Mouse (Mus musculus) thymus, adult 2 months (tissue): ENCODE measurements around the gene Muc1. TPM values are rescaled to one million over a fixed set of nuclear protein-coding genes. Genes with fewer than 3 reads are reported as not detected.

Experiments used
- DNase-seq: peaks from one replicate; pipeline ENCODE4 v3.0.0; 2021
- H3K27ac ChIP-seq: fragments of 200-500 bp; 2 replicates; pipeline ENCODE4 v1.5.1; 2012; ENCODE audit warnings: low read length, control low read depth; ENCODE audit not compliant: control insufficient read depth, insufficient read depth
- H3K27me3 ChIP-seq: fragments of 200-500 bp; 2 replicates; pipeline ENCODE4 v1.6.1; 2012; ENCODE audit warnings: mild to moderate bottlenecking, low read length, moderate library complexity, mixed read lengths; ENCODE audit not compliant: control insufficient read depth, insufficient read depth
- H3K36me3 ChIP-seq: fragments of 200-500 bp; 2 replicates; pipeline ENCODE4 v1.6.1; 2012; ENCODE audit warnings: mild to moderate bottlenecking, low read length, moderate library complexity; ENCODE audit not compliant: control insufficient read depth, insufficient read depth
- H3K4me1 ChIP-seq: fragments of 200-500 bp; replicated peaks from 2 replicates; pipeline ENCODE4 v1.6.1; 2012; ENCODE audit warnings: low read length; ENCODE audit not compliant: control insufficient read depth, insufficient read depth
- H3K4me3 ChIP-seq: fragments of 200-500 bp; 2 replicates; pipeline ENCODE4 v1.5.1; 2012; ENCODE audit warnings: mild to moderate bottlenecking, low read length, control low read depth, moderate library complexity; ENCODE audit not compliant: control insufficient read depth, insufficient read depth
- CTCF ChIP-seq: fragments of 200-500 bp; IDR thresholded peaks from 2 replicates; pipeline ENCODE4 v1.5.1; 2012; ENCODE audit warnings: mild to moderate bottlenecking, control low read depth, low read length, moderate library complexity, borderline replicate concordance; ENCODE audit not compliant: control insufficient read depth, poor library complexity, insufficient read depth; ENCODE audit errors: extremely low read depth
- POLR2A ChIP-seq: fragments of 200-500 bp; IDR thresholded peaks from 2 replicates; pipeline ENCODE4 v1.6.1; 2012; ENCODE audit warnings: mild to moderate bottlenecking, low read length, control low read depth, moderate library complexity; ENCODE audit not compliant: control insufficient read depth, poor library complexity, insufficient read depth; ENCODE audit errors: extremely low read depth
- WGBS: fragments of 180-500 bp; shearing (Covaris S2); methylation state at CpG from one replicate; pipeline ENCODE4 v1.1.7; 2018; 5-methylcytosine and 5-hydroxymethylcytosine counted together
- polyA plus RNA-seq: library from polyadenylated mRNA; depleted of rRNA; stranded (reverse); fragments of >200 nt; gene quantifications from 2 replicates; pipeline ENCODE4 v1.2.3, GENCODE M21; 2012

Muc1 gene
- polyA plus RNA-seq, 1 experiment = 14.1 TPM

DNA sequence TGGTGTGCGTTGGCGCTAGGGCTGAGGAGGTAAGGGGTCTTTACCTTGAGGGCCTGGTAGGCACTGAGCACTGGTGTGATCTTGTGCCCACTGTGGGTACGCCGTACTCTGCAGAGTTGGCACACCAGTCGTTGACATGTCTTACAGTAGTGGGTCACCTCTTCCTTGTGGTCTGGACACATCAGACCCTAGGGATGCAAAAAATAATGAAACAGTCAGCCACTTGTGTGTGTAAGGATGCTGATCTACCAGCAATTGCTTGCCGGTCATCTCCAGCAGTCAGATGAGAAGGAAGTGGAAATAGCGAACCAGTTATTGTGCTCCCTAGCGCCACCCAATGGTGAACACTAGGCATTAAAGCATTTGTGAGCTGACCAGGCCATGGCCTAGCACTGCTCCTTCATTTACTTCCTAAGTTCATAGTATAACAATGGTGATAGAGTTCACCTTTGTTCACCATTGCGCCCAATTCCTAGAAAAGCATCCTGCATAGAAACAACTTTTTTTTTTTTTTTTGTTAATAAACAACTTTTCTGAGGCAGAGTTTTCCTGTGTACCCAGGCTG, 13.6 kb downstream of the Muc1 start:
- H3K27ac ChIP-seq = no peak overlapping the region
- H3K4me1 ChIP-seq = peaks cover 27% of the 10 kb centered on the region
- H3K27me3 ChIP-seq = no peaks in the 10 kb centered on the region
- no peak overlapping the region for H3K4me3 ChIP-seq
- 78% methylated on average over 9 of the region's 9 CpGs for WGBS
- H3K36me3 ChIP-seq = no peaks in the 10 kb centered on the region
- no peak for DNase-seq
- no peak for TF ChIP-seq CTCF
- no peak for TF ChIP-seq POLR2A

DNA sequence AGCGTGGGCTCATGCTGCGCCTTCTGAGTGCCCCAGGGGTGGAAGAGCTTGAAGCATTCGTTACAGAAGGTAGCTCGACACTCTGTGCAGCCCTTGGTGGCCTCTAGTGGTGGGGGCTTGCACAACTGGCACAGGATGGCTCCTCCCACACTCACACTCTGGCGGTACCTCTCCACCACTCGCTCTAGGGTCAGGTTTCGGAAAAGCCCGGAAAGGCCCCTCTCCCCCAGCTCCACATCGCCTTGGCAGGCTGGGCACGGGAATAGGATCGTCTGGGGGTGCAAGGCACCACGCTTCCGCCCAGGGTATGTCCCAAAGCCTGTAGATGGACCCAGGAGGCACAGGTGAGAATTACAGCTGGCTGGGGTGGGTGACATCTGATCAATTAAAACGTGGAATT, 14.8 kb downstream of the Muc1 start:
- Histone ChIP-seq H3K27ac (no peak overlapping the region), H3K4me1 (peaks cover 31% of the 10 kb centered on the region), H3K36me3 (no peaks in the 10 kb centered on the region), H3K27me3 (no peaks in the 10 kb centered on the region), H3K4me3 (0 out of 2 replicates have a peak overlapping the region, but pooled peaks have one; percentile 10)
- peak; percentile 86 for DNase-seq
- TF ChIP-seq CTCF = peak; percentile 83
- TF ChIP-seq POLR2A = 0 out of 2 replicates have a peak, but pooled peaks have one; percentile 41
- WGBS = 23% methylated on average over 14 of the region's 14 CpGs

DNA sequence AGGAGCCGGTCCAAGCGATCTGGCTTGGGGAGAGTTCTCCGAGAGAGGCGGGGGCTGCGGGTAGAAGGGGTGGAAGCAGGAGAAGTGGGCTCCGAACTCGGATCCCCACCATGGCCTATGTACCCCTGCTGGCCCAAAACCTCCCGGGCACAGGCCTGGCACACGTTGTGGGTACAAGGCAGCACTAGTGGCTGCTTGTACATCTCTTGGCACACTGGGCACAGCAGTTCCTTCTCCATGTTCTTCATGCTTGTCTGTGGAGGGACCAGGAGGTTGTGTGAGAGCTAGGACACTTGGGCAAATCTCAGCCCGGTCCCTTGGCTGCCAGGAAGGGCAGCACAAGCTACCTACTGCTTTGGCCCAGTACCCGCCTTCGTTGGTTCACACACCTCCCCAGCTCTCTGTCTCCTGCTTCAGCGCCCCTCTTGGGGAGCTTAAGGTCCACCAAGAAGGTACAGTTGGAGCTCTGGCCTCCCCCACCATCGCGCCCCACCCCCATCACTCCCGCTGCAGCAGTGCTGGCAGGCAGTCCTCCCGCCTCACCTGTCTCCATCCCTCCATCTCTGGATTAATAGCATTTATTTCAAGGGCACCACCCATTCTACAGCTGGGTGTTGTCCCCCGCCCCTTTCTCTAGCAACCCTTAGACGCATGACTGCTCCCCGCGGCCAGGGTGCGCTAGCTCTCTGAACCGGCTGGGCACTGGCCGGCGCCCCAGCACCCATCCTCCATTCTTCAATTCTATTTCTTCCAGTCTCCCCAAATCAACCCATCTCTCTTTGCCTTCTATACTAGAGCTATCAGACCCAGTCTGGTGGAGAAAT, 15.5 kb downstream of the Muc1 start:
- Histone ChIP-seq H3K27me3 (no peaks in the 10 kb centered on the region), H3K4me3 (peak overlapping the region; percentile 22), H3K4me1 (peaks cover 31% of the 10 kb centered on the region), H3K27ac (no peak overlapping the region), H3K36me3 (no peaks in the 10 kb centered on the region)
- WGBS = 49% methylated on average over 25 of the region's 25 CpGs
- DNase-seq = peak; percentile 47
- no peak for TF ChIP-seq CTCF
- no peak for TF ChIP-seq POLR2A

DNA sequence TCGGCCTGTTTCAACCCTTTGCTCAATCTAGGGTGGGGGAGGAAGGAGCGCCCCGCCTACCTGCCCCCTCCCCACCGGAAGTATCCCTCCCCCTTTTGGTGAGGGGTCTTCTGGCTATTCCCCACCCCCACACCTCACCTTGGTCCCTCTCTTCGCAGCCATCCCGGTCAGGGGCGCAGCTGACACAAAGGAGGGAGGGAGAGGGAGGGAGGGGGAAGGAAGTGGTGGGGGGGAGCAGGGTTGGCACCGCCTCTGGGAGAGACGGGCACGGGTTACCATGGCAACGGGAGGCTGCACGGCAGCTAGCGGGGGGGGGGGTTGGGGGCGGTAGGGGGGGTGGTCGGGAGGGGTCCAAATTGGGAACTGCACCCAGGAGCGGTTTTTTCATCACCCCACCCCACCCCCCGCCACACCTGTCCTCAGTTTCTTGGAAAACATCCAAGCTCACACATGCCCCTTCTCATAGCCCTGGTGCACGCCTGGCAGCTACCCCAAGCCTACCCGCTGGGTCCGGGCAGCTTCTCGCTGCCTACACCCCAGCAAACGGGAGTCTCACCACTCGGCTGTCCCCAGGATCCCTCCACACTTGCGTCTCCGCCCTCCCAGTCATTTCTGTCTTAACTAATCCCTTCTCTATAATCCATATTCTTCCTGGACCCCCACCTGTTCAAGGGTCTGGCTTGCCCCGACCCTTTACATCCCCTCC, 16.3 kb downstream of the Muc1 start:
- H3K27ac ChIP-seq = peak overlapping the region; percentile 8; the same call in 1 of the 2 replicates
- H3K4me1 ChIP-seq = peaks cover 31% of the 10 kb centered on the region
- no peaks in the 10 kb centered on the region for H3K36me3 ChIP-seq
- WGBS = under 1% methylated on average over 19 of the region's 26 CpGs
- TF ChIP-seq POLR2A (no peak), CTCF (no peak)
- peak; percentile 60 for DNase-seq
- peak overlapping the region; percentile 23 for H3K4me3 ChIP-seq
- no peaks in the 10 kb centered on the region for H3K27me3 ChIP-seq

DNA sequence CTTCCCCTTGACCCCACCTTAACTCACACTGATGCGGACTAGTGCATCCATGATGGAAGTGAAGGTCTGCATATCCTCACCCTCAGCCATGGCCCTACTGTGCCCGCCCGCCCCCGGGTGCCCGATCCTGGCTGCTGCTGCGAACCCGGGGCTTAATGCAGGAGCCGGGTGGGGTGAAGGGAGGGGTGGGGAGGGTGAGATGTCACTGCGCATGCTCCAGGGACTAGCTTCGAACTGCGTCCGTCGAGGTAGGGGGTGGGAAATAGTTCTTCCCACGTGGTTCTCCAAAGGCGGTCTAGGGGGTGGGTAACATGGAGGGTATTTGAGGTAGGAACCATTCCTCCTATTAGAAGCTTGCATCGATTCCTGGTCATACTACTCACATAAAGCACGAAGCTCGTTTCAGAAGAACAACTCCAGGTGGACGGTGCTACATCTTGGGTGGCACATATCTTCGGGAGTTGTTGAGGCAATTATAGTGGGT, 16.9 kb downstream of the Muc1 start, which contains the start of gene Krtcap2:
Gene Krtcap2 (plus strand): TSS at position 279 of the 484 bp plus-strand sequence.
- Histone ChIP-seq H3K27me3 (no peaks in the 10 kb centered on the region), H3K4me3 (peak within 1 kb of the TSS; percentile 62), H3K4me1 (peaks cover 35% of the 10 kb centered on the region), H3K36me3 (no peaks in the 10 kb centered on the region), H3K27ac (peak within 1 kb of the TSS; percentile 8; the same call in 1 of the 2 replicates)
- TF ChIP-seq POLR2A (no peak), CTCF (no peak)
- DNase-seq = peak; percentile 39
- 5% methylated on average over 20 of the region's 20 CpGs for WGBS

DNA sequence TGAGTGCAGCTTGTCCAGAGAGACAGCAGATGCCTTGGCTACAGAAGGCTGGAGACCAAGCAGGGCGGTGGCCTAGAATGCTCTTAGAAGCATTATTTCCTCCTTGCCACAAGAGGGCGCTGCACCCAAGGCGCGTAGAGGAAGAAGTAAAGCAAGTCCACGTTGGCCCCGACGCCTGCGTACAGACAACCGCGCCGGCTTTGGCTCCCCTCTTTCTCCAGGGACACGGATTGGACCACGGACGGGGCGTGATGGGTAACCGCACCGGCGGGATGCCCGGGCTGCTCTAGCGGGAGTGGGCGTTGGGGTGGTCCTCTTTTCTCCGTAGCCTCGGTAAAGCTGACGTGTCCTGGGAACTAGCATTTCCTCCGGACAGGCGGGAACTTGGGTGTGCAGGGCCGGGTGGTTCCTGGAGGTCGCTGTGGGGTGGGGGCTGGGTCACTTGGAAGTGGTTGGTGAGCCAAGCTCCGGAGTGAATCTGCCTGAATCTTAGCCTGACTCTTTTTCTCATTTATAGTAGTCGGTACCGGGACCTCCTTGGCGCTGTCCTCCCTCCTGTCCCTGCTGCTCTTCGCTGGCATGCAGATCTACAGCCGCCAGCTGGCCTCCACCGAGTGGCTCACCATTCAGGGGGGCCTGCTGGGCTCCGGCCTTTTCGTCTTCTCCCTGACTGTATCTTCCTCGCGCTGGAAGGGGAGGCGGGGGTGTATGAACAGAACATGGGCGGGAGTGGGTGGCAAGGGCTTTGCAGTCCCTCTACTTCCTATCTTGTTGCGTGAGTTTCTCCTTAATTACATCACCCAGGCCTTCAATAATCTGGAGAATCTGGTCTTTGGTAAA, 17.6 kb downstream of the Muc1 start, which contains the start of gene Trim46:
Gene Trim46 (minus strand): TSS at position 49 of the 840 bp plus-strand sequence.
- H3K4me3 ChIP-seq = peak within 1 kb of the TSS; percentile 62
- no peaks in the 10 kb centered on the region for H3K27me3 ChIP-seq
- H3K4me1 ChIP-seq = peaks cover 42% of the 10 kb centered on the region
- peak; percentile 94 for TF ChIP-seq CTCF
- TF ChIP-seq POLR2A = 0 out of 2 replicates have a peak, but pooled peaks have one; percentile 34
- H3K27ac ChIP-seq = peak within 1 kb of the TSS; percentile 8; the same call in 1 of the 2 replicates
- under 1% methylated on average over 42 of the region's 42 CpGs for WGBS
- DNase-seq = peak; percentile 87
- H3K36me3 ChIP-seq = no peaks in the 10 kb centered on the region
